8 mouse cellular contexts compared by ENCODE assay signal in genomic region chr1:192443998-192444657, GRCm38 (mm10).
DNase-seq lines count a peak whose midpoint lies in the region; ATAC-seq and TF ChIP-seq lines count a peak whose summit lies in the region.

No protein-coding gene starts in this region.

- H3K27me3 ChIP-seq in kidney, postnatal 0 days (ENCODE audit: insufficient read depth, low read length): no peaks in the 10 kb centered on the region
- no peaks in the 10 kb centered on the region for H3K27me3 ChIP-seq in embryonic facial prominence, embryonic 14.5 days (replicated peaks; ENCODE audit: control insufficient read depth, insufficient read depth, low read length)
- H3K27me3 ChIP-seq in midbrain, embryonic 10.5 days (ENCODE audit: low read depth, poor library complexity, severe bottlenecking): no peaks in the 10 kb centered on the region

- TF ChIP-seq POLR2A in bone marrow macrophage, adult 2 months (IDR thresholded peaks at IDR 0.05; ENCODE audit: borderline replicate concordance, low read depth, low read length): no peak

- intact Hi-C loops in gastrocnemius, postnatal 36 days (cut with DNase I): no loop called here

- H3K4me2 ChIP-seq in kidney, postnatal 0 days (ENCODE audit: low read length): no peak overlapping the region
- no peak overlapping the region; the same call in none of the 2 replicates for H3K4me2 ChIP-seq in embryonic facial prominence, embryonic 14.5 days (ENCODE audit: low read depth, low read length)

- DNase-seq in kidney, postnatal 0 days (ENCODE audit: low spot score): no peak
- DNase-seq in kidney, postnatal 14 days: no peak
- no peak for DNase-seq in embryonic facial prominence, embryonic 14.5 days (ENCODE audit: low spot score)
- DNase-seq in midbrain, embryonic 10.5 days (ENCODE audit: low spot score): peak; percentile 31
- DNase-seq in gastrocnemius, postnatal 36 days: no peak
- no peak for DNase-seq in gastrocnemius, adult 18-20 months (ENCODE audit: low spot score)

- ATAC-seq in kidney, postnatal 0 days (replicated peaks; ENCODE audit: low FRiP score, low read depth): no peak
- ATAC-seq in embryonic facial prominence, embryonic 14.5 days (ENCODE audit: low read depth): peak; percentile 8; the same call in 1 of the 2 replicates
- ATAC-seq in monocyte, adult 5-6 weeks (replicated peaks; ENCODE audit: insufficient number of reproducible peaks, low FRiP score, low TSS enrichment, poor library complexity, severe bottlenecking): no peak

- no peak overlapping the region for H3K4me3 ChIP-seq in kidney, postnatal 0 days (replicated peaks; ENCODE audit: low read depth, low read length)
- H3K4me3 ChIP-seq in bone marrow macrophage, adult 2 months (ENCODE audit: insufficient read depth, low read length): no peak overlapping the region
- H3K4me3 ChIP-seq in embryonic facial prominence, embryonic 14.5 days (ENCODE audit: low read depth, low read length): no peak overlapping the region
- H3K4me3 ChIP-seq in midbrain, embryonic 10.5 days: no peak overlapping the region

- TF ChIP-seq CTCF in kidney, postnatal 0 days (IDR thresholded peaks at IDR 0.05; ENCODE audit: low read depth): peak; percentile 57
- TF ChIP-seq CTCF in bone marrow macrophage, adult 2 months (IDR thresholded peaks at IDR 0.05; ENCODE audit: low read depth, low read length): peak; percentile 32

- no peak overlapping the region for H3K9ac ChIP-seq in kidney, postnatal 0 days (ENCODE audit: low read depth, low read length)
- 0 out of 2 replicates have a peak overlapping the region, but pooled peaks have one; percentile 25 for H3K9ac ChIP-seq in embryonic facial prominence, embryonic 14.5 days (ENCODE audit: low read depth, low read length)

- no peaks in the 10 kb centered on the region for H3K36me3 ChIP-seq in kidney, postnatal 0 days (ENCODE audit: insufficient read depth, low read length)
- no peaks in the 10 kb centered on the region for H3K36me3 ChIP-seq in embryonic facial prominence, embryonic 14.5 days (ENCODE audit: control insufficient read depth, insufficient read depth, low read length)
- H3K36me3 ChIP-seq in midbrain, embryonic 10.5 days: no peaks in the 10 kb centered on the region

- H3K9me3 ChIP-seq in kidney, postnatal 0 days (replicated peaks; ENCODE audit: low read length): no peaks in the 10 kb centered on the region
- no peaks in the 10 kb centered on the region for H3K9me3 ChIP-seq in embryonic facial prominence, embryonic 14.5 days (ENCODE audit: control insufficient read depth, low read length)
- H3K9me3 ChIP-seq in midbrain, embryonic 10.5 days (replicated peaks): no peaks in the 10 kb centered on the region

- no peaks in the 10 kb centered on the region for H3K4me1 ChIP-seq in kidney, postnatal 0 days (replicated peaks; ENCODE audit: insufficient read depth, low read length)
- H3K4me1 ChIP-seq in bone marrow macrophage, adult 2 months (ENCODE audit: control insufficient read depth, insufficient read depth, low read length): no peaks in the 10 kb centered on the region
- H3K4me1 ChIP-seq in embryonic facial prominence, embryonic 14.5 days (ENCODE audit: control insufficient read depth, insufficient read depth, low read length): peaks cover 18% of the 10 kb centered on the region
- H3K4me1 ChIP-seq in midbrain, embryonic 10.5 days: peaks cover 9% of the 10 kb centered on the region; the same call in 1 of the 2 replicates

- WGBS in kidney, postnatal 0 days: 82% methylated on average over 20 of the region's 20 CpGs
- WGBS in embryonic facial prominence, embryonic 14.5 days: 68% methylated on average over 20 of the region's 20 CpGs
- WGBS in midbrain, embryonic 10.5 days: 83% methylated on average over 20 of the region's 20 CpGs

- no peak overlapping the region for H3K27ac ChIP-seq in kidney, postnatal 0 days
- H3K27ac ChIP-seq in bone marrow macrophage, adult 2 months (ENCODE audit: insufficient read depth, low read depth, low read length): no peak overlapping the region
- H3K27ac ChIP-seq in embryonic facial prominence, embryonic 14.5 days (replicated peaks; ENCODE audit: low read depth, low read length): peak overlapping the region; percentile 77
- no peak overlapping the region for H3K27ac ChIP-seq in midbrain, embryonic 10.5 days (replicated peaks)
